Mouse (Mus musculus): Measurements from ENCODE around the gene Tmem213. TPM values are rescaled to one million over a fixed set of nuclear protein-coding genes. Genes with fewer than 3 reads are reported as not detected.

The Tmem213 gene
- polyA plus RNA-seq, 1 experiment = not detected

GRCm38 (mm10) chr6:38124882-38125281 lies 15.8 kb downstream of the Tmem213 start:
- no peak overlapping the region for H3K27ac ChIP-seq (ENCODE audit: insufficient read depth, low read length)
- TF ChIP-seq CTCF (IDR thresholded peaks at IDR 0.05; ENCODE audit: borderline replicate concordance, insufficient read depth, low read length) = no peak
- no peak for TF ChIP-seq POLR2A (IDR thresholded peaks at IDR 0.05; ENCODE audit: low read depth, low read length)
- no peak overlapping the region for H3K4me3 ChIP-seq (ENCODE audit: insufficient read depth, low read length)
- H3K4me1 ChIP-seq (ENCODE audit: control insufficient read depth, insufficient read depth, low read length) = no peaks in the 10 kb centered on the region

- H3K27ac ChIP-seq (ENCODE audit: insufficient read depth, low read length) = no peak overlapping the region
- H3K4me3 ChIP-seq (ENCODE audit: insufficient read depth, low read length) = no peak overlapping the region
- TF ChIP-seq CTCF (IDR thresholded peaks at IDR 0.05; ENCODE audit: borderline replicate concordance, insufficient read depth, low read length) (no peak), POLR2A (IDR thresholded peaks at IDR 0.05; ENCODE audit: low read depth, low read length) (no peak)
- no peaks in the 10 kb centered on the region for H3K4me1 ChIP-seq (ENCODE audit: control insufficient read depth, insufficient read depth, low read length)
These were observed 16.4 kb downstream of the Tmem213 start for GRCm38 (mm10) chr6:38125462-38125861.

- TF ChIP-seq CTCF (IDR thresholded peaks at IDR 0.05; ENCODE audit: borderline replicate concordance, insufficient read depth, low read length) (no peak), POLR2A (IDR thresholded peaks at IDR 0.05; ENCODE audit: low read depth, low read length) (no peak)
- H3K27ac ChIP-seq (ENCODE audit: insufficient read depth, low read length) = no peak overlapping the region
- H3K4me3 ChIP-seq (ENCODE audit: insufficient read depth, low read length) = no peak overlapping the region
- peaks cover 13% of the 10 kb centered on the region for H3K4me1 ChIP-seq (ENCODE audit: control insufficient read depth, insufficient read depth, low read length)
These were observed 19.1 kb downstream of the Tmem213 start for GRCm38 (mm10) chr6:38128115-38128514.

- no peak for TF ChIP-seq POLR2A (IDR thresholded peaks at IDR 0.05; ENCODE audit: low read depth, low read length)
- TF ChIP-seq CTCF (IDR thresholded peaks at IDR 0.05; ENCODE audit: borderline replicate concordance, insufficient read depth, low read length) = no peak
- peaks cover 16% of the 10 kb centered on the region for H3K4me1 ChIP-seq (ENCODE audit: control insufficient read depth, insufficient read depth, low read length)
- no peak overlapping the region for H3K4me3 ChIP-seq (ENCODE audit: insufficient read depth, low read length)
- H3K27ac ChIP-seq (ENCODE audit: insufficient read depth, low read length) = no peak overlapping the region
These were observed 20.8 kb downstream of the Tmem213 start for GRCm38 (mm10) chr6:38129883-38130282.

GRCm38 (mm10) chr6:38131801-38132231 lies 22.8 kb downstream of the Tmem213 start:
- Histone ChIP-seq H3K27ac (ENCODE audit: insufficient read depth, low read length) (peak overlapping the region; percentile 36), H3K4me3 (ENCODE audit: insufficient read depth, low read length) (no peak overlapping the region), H3K4me1 (ENCODE audit: control insufficient read depth, insufficient read depth, low read length) (peaks cover 18% of the 10 kb centered on the region)
- TF ChIP-seq CTCF (IDR thresholded peaks at IDR 0.05; ENCODE audit: borderline replicate concordance, insufficient read depth, low read length) (no peak), POLR2A (IDR thresholded peaks at IDR 0.05; ENCODE audit: low read depth, low read length) (no peak)

- TF ChIP-seq POLR2A (IDR thresholded peaks at IDR 0.05; ENCODE audit: low read depth, low read length) (no peak), CTCF (IDR thresholded peaks at IDR 0.05; ENCODE audit: borderline replicate concordance, insufficient read depth, low read length) (no peak)
These were observed 25.9 kb downstream of the Tmem213 start for GRCm38 (mm10) chr6:38134806-38135559.

GRCm38 (mm10) chr6:38139086-38139485 lies 30.0 kb downstream of the Tmem213 start:
- peaks cover 12% of the 10 kb centered on the region for H3K4me1 ChIP-seq (ENCODE audit: control insufficient read depth, insufficient read depth, low read length)
- TF ChIP-seq POLR2A (IDR thresholded peaks at IDR 0.05; ENCODE audit: low read depth, low read length) (no peak), CTCF (IDR thresholded peaks at IDR 0.05; ENCODE audit: borderline replicate concordance, insufficient read depth, low read length) (no peak)
- no peak overlapping the region for H3K27ac ChIP-seq (ENCODE audit: insufficient read depth, low read length)
- no peak overlapping the region for H3K4me3 ChIP-seq (ENCODE audit: insufficient read depth, low read length)

More at GRCm38 (mm10) chr6:38134806-38135559, 25.9 kb downstream of the Tmem213 start:
- Histone ChIP-seq H3K4me1 (ENCODE audit: control insufficient read depth, insufficient read depth, low read length) (peaks cover 20% of the 10 kb centered on the region), H3K27ac (ENCODE audit: insufficient read depth, low read length) (no peak overlapping the region), H3K4me3 (ENCODE audit: insufficient read depth, low read length) (no peak overlapping the region)

- H3K4me3 ChIP-seq (ENCODE audit: insufficient read depth, low read length) = no peak overlapping the region
- H3K27ac ChIP-seq (ENCODE audit: insufficient read depth, low read length) = no peak overlapping the region
- H3K4me1 ChIP-seq (ENCODE audit: control insufficient read depth, insufficient read depth, low read length) = peaks cover 11% of the 10 kb centered on the region
- TF ChIP-seq POLR2A (IDR thresholded peaks at IDR 0.05; ENCODE audit: low read depth, low read length) = no peak
- TF ChIP-seq CTCF (IDR thresholded peaks at IDR 0.05; ENCODE audit: borderline replicate concordance, insufficient read depth, low read length) = no peak
These were observed 31.3 kb downstream of the Tmem213 start for GRCm38 (mm10) chr6:38140402-38140801.

- no peak for TF ChIP-seq POLR2A (IDR thresholded peaks at IDR 0.05; ENCODE audit: low read depth, low read length)
- no peak for TF ChIP-seq CTCF (IDR thresholded peaks at IDR 0.05; ENCODE audit: borderline replicate concordance, insufficient read depth, low read length)
- Histone ChIP-seq H3K4me1 (ENCODE audit: control insufficient read depth, insufficient read depth, low read length) (peaks cover 14% of the 10 kb centered on the region), H3K4me3 (ENCODE audit: insufficient read depth, low read length) (no peak overlapping the region), H3K27ac (ENCODE audit: insufficient read depth, low read length) (peak overlapping the region; percentile 89)
These were observed 35.3 kb downstream of the Tmem213 start for GRCm38 (mm10) chr6:38144161-38144998.
